Comparison of ENCODE assay signal across 12 mouse cellular contexts in genomic region chr4:136245681-136246080, GRCm38 (mm10). TPM values are rescaled to one million over a fixed set of nuclear protein-coding genes. Genes with fewer than 3 reads are reported as not detected.
"Had no signal": no experiment of that assay in that cellular context is flagged by ENCODE, and none has a peak within 500 bp of the region (broad histone marks: within the 10 kb centered on the region; RNA-seq: fewer than 3 reads in every experiment).

No protein-coding gene starts in this region.

- H3K4me2 ChIP-seq: midbrain, embryonic 13.5 days had no signal

- H3K4me3 ChIP-seq: limb, embryonic 12.5 days; midbrain, embryonic 13.5 days; myocyte; neural tube, embryonic 15.5 days had no signal

- DNase-seq: kidney, postnatal 36 days; layer of hippocampus, adult 9-11 months; layer of hippocampus, postnatal 36 days; thymus, postnatal 4 days had no signal

- H3K9ac ChIP-seq: limb, embryonic 12.5 days; liver, embryonic 14.5 days; midbrain, embryonic 13.5 days; neural tube, embryonic 15.5 days had no signal

- H3K27ac ChIP-seq: kidney, postnatal 0 days; limb, embryonic 12.5 days; liver, embryonic 14.5 days; midbrain, embryonic 13.5 days; neural tube, embryonic 15.5 days; stomach, postnatal 0 days had no signal

- H3K9me3 ChIP-seq: limb, embryonic 12.5 days; midbrain, embryonic 13.5 days; neural tube, embryonic 15.5 days had no signal

- H3K36me3 ChIP-seq: midbrain, embryonic 13.5 days; neural tube, embryonic 15.5 days had no signal

- ATAC-seq: midbrain, embryonic 13.5 days had no signal

RNA-seq across cellular contexts. Expression of gene Tcea3, which starts 1.8 kb away (rescaled TPM):
- total RNA-seq: megakaryocyte-erythroid progenitor cell, adult 5-6 weeks had no signal

RNA-seq across cellular contexts. Expression of gene Asap3, which starts 39.5 kb away (rescaled TPM):
- total RNA-seq: megakaryocyte-erythroid progenitor cell, adult 5-6 weeks had no signal
